Mouse (Mus musculus): ENCODE data around the gene Igf1r. TPM values are rescaled to one million over a fixed set of nuclear protein-coding genes. Genes with fewer than 3 reads are reported as not detected.

The Igf1r gene
- total and polyA plus RNA-seq, 2 experiments from 2014 or later, result 12.1 to 40.3 TPM

DNA sequence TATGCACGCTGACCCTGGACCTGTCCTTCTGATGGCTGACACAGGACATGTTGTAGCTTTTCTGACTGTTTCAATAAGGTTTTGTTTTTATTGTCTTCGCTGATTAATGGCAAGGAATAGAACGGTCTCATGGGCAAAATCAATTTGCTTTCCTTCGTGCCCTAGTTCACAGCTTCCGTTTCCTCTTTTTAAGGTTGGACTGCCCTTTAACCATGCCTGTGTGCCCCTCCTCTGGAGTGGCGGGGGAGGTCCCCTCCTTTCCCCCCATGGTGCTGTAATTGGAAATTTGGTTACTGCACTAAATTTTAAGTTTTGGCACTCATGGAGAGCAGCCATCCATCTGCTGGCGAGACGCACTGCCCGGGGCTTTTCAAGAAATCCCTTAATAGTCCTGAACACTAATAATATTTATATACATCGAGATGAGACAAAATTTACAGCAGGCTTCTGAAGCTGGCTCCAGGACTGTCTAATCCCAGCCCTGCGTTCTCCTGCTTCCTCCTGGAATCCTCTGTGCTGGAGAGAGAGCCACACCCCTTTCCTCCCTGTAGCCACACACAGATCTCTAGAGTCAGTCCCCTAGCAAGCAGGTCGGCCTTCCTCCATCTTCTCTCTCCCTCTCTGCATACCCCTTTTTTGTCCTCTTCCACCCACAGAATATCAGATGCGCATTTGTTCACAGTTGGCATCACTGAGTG is 207.6 kb downstream of the Igf1r start:
- Histone ChIP-seq H3K36me3 (ENCODE audit: insufficient read depth, low read length) (0 out of 2 replicates have a peak, but pooled peaks cover 2% of the 10 kb centered on the region), H3K9ac (replicated peaks; ENCODE audit: low read length, poor library complexity, severe bottlenecking) (no peak overlapping the region), H3K27me3 (ENCODE audit: insufficient read depth, low read length) (no peaks in the 10 kb centered on the region), H3K4me1 (ENCODE audit: insufficient read depth, low read length) (no peaks in the 10 kb centered on the region), H3K4me2 (ENCODE audit: low read depth, low read length, poor library complexity, severe bottlenecking) (no peak overlapping the region), H3K4me3 (ENCODE audit: low read depth, low read length) (no peak overlapping the region), H3K27ac (ENCODE audit: low read depth, low read length) (no peak overlapping the region), H3K9me3 (ENCODE audit: low read length) (no peaks in the 10 kb centered on the region)
- ATAC-seq (ENCODE audit: low FRiP score) (no peak), DNase-seq (ENCODE audit: low spot score) (no peak)
- TF ChIP-seq CTCF (IDR thresholded peaks at IDR 0.05), result no peak
- WGBS, result 53% methylated on average over 13 of the region's 13 CpGs

DNA sequence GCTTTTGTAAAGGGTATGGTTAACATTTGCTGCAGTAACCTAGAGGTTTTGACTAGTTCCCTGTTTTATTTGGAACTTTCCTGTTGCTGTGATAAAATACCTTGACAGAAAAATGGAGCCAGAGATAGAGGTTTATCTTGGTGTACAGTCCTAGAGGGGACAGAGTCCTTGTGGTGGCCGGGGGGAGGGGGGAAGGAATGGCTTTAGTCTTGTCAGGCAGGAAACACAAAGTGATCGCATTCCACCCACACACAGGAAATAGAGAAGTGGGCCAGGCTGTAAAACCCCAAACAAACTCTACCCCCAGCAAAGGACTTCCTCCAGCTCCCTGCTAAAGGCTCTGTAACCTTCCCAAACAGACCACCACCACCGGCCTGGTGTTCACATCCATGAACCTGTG is 211.4 kb downstream of the Igf1r start:
- Histone ChIP-seq H3K27me3 (ENCODE audit: insufficient read depth, low read length) (no peaks in the 10 kb centered on the region), H3K9ac (replicated peaks; ENCODE audit: low read length, poor library complexity, severe bottlenecking) (no peak overlapping the region), H3K9me3 (ENCODE audit: low read length) (no peaks in the 10 kb centered on the region), H3K4me3 (ENCODE audit: low read depth, low read length) (no peak overlapping the region), H3K27ac (ENCODE audit: low read depth, low read length) (no peak overlapping the region), H3K4me1 (ENCODE audit: insufficient read depth, low read length) (no peaks in the 10 kb centered on the region), H3K4me2 (ENCODE audit: low read depth, low read length, poor library complexity, severe bottlenecking) (no peak overlapping the region), H3K36me3 (ENCODE audit: insufficient read depth, low read length) (0 out of 2 replicates have a peak, but pooled peaks cover 3% of the 10 kb centered on the region)
- WGBS, result 92% methylated on average over 3 of the region's 3 CpGs
- DNase-seq (ENCODE audit: low spot score), result no peak
- ATAC-seq (ENCODE audit: low FRiP score), result no peak
- TF ChIP-seq CTCF (IDR thresholded peaks at IDR 0.05), result no peak

DNA sequence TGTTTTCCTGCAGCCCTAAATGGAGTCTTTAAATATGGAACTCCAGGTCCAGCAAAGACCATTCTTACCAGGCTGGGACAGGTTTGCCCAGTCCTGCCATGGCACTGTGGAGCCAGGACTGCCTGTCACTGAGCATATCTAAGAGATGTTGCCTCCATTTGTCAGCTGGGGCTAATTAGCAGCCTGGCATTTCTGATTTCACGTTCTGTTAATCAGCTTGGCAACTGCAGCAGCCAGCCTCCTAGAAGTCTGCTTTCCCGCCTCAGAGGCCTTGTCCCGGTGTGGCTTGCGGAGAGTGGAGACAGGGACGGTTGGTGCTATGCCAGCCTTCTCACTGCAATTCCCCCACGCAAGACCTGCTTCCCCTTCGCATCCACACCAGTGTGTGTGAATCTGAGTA is 220.1 kb downstream of the Igf1r start:
- no peaks in the 10 kb centered on the region for H3K9me3 ChIP-seq (ENCODE audit: low read length)
- DNase-seq (ENCODE audit: low spot score) (peak; percentile 62), ATAC-seq (ENCODE audit: low FRiP score) (no peak)
- 68% methylated on average over 7 of the region's 7 CpGs for WGBS
- no peaks in the 10 kb centered on the region for H3K4me1 ChIP-seq (ENCODE audit: insufficient read depth, low read length)
- H3K36me3 ChIP-seq (ENCODE audit: insufficient read depth, low read length), result 0 out of 2 replicates have a peak, but pooled peaks cover 6% of the 10 kb centered on the region
- no peaks in the 10 kb centered on the region for H3K27me3 ChIP-seq (ENCODE audit: insufficient read depth, low read length)
- no peak overlapping the region for H3K4me3 ChIP-seq (ENCODE audit: low read depth, low read length)
- H3K27ac ChIP-seq (ENCODE audit: low read depth, low read length), result no peak overlapping the region
- H3K9ac ChIP-seq (replicated peaks; ENCODE audit: low read length, poor library complexity, severe bottlenecking), result no peak overlapping the region
- H3K4me2 ChIP-seq (ENCODE audit: low read depth, low read length, poor library complexity, severe bottlenecking), result no peak overlapping the region
- no peak for TF ChIP-seq CTCF (IDR thresholded peaks at IDR 0.05)

DNA sequence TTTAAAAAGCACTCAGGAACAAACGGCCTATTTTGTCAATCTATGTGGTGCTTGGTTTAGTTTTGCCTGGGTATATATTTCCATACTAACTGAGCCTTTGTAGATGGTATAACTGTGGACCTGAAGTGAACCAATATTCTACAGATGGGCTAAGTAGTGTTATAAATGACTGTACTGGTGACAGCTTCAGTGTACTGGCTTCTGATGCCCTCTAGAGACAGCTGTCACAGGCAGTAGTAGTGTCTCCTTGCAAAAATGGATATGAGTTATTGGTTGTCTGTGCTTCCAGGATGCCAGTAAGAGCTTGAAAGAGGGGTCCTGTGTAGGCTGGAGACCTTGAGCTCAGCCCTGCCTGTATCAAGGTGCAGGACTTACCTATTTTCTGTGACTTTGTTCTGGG is 227.0 kb downstream of the Igf1r start:
- no peak for ATAC-seq (ENCODE audit: low FRiP score)

DNA sequence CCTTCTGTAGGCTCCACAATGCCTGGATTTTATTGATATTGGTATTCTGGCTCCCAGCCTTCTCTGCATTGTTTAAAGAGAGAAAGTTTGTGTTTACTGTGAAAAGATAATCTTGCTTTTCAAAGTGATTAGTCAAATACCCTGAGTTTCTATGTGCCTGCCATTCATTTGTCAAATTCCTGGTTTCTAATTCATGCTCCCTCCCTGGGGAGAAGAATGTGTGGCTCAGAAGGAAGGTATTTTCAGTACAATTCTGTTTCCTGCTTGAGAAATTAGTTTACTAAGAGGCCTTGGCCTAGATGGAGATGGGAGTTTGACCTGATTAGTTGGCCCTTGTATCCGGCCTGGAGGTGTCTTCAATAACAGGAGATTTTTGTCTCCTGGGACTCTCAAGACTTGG is 228.5 kb downstream of the Igf1r start:
- H3K4me2 ChIP-seq (ENCODE audit: low read depth, low read length, poor library complexity, severe bottlenecking), result no peak overlapping the region
- H3K27me3 ChIP-seq (ENCODE audit: insufficient read depth, low read length), result no peaks in the 10 kb centered on the region
- no peaks in the 10 kb centered on the region for H3K9me3 ChIP-seq (ENCODE audit: low read length)
- DNase-seq (ENCODE audit: low spot score), result no peak
- H3K27ac ChIP-seq (ENCODE audit: low read depth, low read length), result no peak overlapping the region
- no peak for ATAC-seq (ENCODE audit: low FRiP score)
- no peak for TF ChIP-seq CTCF (IDR thresholded peaks at IDR 0.05)
- H3K36me3 ChIP-seq (ENCODE audit: insufficient read depth, low read length), result peaks cover 9% of the 10 kb centered on the region
- H3K4me3 ChIP-seq (ENCODE audit: low read depth, low read length), result no peak overlapping the region
- no peak overlapping the region for H3K9ac ChIP-seq (replicated peaks; ENCODE audit: low read length, poor library complexity, severe bottlenecking)
- 0 out of 2 replicates have a peak, but pooled peaks cover 3% of the 10 kb centered on the region for H3K4me1 ChIP-seq (ENCODE audit: insufficient read depth, low read length)
- WGBS, result 39% methylated on average over 1 of the region's 1 CpGs

More for the DNA sequence above, 227.0 kb downstream of the Igf1r start:
- peaks cover 2% of the 10 kb centered on the region; the same call in 1 of the 2 replicates for H3K36me3 ChIP-seq (ENCODE audit: insufficient read depth, low read length)
- 88% methylated on average over 1 of the region's 1 CpGs for WGBS
- 0 out of 2 replicates have a peak, but pooled peaks cover 3% of the 10 kb centered on the region for H3K4me1 ChIP-seq (ENCODE audit: insufficient read depth, low read length)
- TF ChIP-seq CTCF (IDR thresholded peaks at IDR 0.05), result peak; percentile 55
- no peak overlapping the region for H3K27ac ChIP-seq (ENCODE audit: low read depth, low read length)
- no peak overlapping the region for H3K4me3 ChIP-seq (ENCODE audit: low read depth, low read length)
- H3K4me2 ChIP-seq (ENCODE audit: low read depth, low read length, poor library complexity, severe bottlenecking), result no peak overlapping the region
- no peaks in the 10 kb centered on the region for H3K27me3 ChIP-seq (ENCODE audit: insufficient read depth, low read length)
- no peak overlapping the region for H3K9ac ChIP-seq (replicated peaks; ENCODE audit: low read length, poor library complexity, severe bottlenecking)
- H3K9me3 ChIP-seq (ENCODE audit: low read length), result no peaks in the 10 kb centered on the region
- DNase-seq (ENCODE audit: low spot score), result peak; percentile 24

DNA sequence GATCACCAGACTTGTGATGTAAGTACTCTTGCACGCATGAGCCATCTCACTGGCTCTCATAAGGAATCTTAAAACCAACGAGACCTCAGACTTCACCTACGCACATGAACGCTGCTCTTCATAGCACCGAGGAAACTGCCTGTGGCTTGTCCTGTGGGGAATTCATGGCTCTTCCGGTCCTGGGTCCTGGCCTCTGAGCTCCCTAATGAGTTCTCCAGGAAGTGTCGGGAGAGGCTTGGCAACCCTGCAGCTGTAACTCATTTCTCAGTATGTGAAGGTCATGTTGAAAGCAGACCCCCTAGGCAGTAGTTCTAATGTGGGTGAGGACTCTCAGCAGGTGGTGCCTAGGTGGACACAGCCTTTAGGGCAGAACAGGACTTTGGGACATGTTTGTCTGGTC is 229.4 kb downstream of the Igf1r start:
- H3K4me3 ChIP-seq (ENCODE audit: low read depth, low read length), result no peak overlapping the region
- H3K9ac ChIP-seq (replicated peaks; ENCODE audit: low read length, poor library complexity, severe bottlenecking), result no peak overlapping the region
- no peaks in the 10 kb centered on the region for H3K27me3 ChIP-seq (ENCODE audit: insufficient read depth, low read length)
- DNase-seq (ENCODE audit: low spot score) (no peak), ATAC-seq (ENCODE audit: low FRiP score) (no peak)
- peaks cover 9% of the 10 kb centered on the region for H3K36me3 ChIP-seq (ENCODE audit: insufficient read depth, low read length)
- H3K9me3 ChIP-seq (ENCODE audit: low read length), result no peaks in the 10 kb centered on the region
- WGBS, result 80% methylated on average over 7 of the region's 7 CpGs
- H3K4me1 ChIP-seq (ENCODE audit: insufficient read depth, low read length), result 0 out of 2 replicates have a peak, but pooled peaks cover 3% of the 10 kb centered on the region
- no peak overlapping the region for H3K4me2 ChIP-seq (ENCODE audit: low read depth, low read length, poor library complexity, severe bottlenecking)
- no peak overlapping the region for H3K27ac ChIP-seq (ENCODE audit: low read depth, low read length)
- TF ChIP-seq CTCF (IDR thresholded peaks at IDR 0.05), result no peak
